Mouse (Mus musculus) right cerebral cortex, adult 2 months (tissue): ENCODE results near the gene Mdh1.
A peak's percentile ranks its signal among the peaks of the same experiment; 100 is the strongest.
"Not testable (repeated sequence)": the region's sequence is repeated elsewhere in the genome, so short reads cannot be mapped to it uniquely, and the experiment has no call there.

ENCODE experiments used
- DNase-seq, 2 experiments: peaks; one replicate each; pipeline ENCODE4 v3.0.0; 2021 to 2022; ENCODE audit warnings: low spot score in 2 of 2

Gene Mdh1

DNA sequence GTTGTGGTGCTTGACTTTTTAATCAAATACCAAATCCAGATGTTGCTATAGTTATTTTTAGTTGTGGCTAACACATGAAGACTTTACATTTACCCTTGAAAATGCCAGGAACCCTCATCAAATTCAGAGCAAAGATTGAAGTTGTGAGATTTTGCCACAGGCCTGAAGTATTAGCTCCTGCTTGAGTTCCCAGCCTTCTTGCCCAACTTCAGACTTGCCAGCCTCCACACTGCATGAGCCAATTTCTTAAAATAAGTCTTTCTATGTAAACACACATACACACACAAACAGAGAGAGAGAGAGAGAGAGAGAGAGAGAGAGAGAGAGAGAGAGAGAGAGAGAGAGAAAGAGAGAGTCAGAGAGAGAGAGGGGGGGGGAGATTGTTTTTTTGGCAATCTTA is 26.2 kb downstream of the Mdh1 start:
- no peak for DNase-seq

DNA sequence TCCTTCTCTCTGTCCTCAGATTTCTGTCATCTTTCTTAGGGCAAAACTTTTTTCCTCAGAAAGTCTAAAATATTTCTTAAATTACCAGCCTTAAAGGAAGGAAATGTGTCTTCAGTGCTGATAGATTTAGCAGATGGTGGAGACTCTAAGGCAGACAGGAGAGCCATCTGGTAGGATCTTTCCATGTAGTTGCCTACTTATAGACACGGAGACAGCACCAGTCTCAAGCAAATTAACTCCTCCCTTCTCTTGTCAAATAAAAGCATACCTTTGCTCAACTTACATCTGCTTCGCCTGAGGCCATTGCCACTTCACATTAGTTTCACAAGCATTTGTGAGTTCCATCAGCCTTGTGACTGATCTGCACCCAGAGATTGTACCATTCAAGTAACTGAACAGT is 27.1 kb downstream of the Mdh1 start:
- peak; percentile 25 to 52 for DNase-seq

DNA sequence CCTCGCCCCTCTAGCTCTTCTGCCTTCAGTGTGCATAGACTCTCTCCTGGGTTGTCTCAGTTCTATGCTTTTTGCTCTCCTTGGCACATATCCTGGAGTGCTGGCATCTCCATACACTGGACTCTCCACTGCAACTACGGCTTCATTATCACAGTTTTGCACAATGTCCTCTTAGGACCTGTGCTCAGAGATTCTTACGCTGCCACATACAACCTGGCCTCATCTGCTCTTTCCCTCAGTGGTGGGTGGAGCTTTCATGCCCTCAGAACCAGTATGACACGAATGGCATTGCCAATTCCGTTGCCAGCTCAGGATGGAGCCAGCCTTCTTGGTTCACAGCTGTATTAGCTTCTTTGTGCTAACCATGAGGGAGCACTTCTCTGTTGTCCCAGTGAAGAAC is 29.4 kb downstream of the Mdh1 start:
- DNase-seq = no peak

DNA sequence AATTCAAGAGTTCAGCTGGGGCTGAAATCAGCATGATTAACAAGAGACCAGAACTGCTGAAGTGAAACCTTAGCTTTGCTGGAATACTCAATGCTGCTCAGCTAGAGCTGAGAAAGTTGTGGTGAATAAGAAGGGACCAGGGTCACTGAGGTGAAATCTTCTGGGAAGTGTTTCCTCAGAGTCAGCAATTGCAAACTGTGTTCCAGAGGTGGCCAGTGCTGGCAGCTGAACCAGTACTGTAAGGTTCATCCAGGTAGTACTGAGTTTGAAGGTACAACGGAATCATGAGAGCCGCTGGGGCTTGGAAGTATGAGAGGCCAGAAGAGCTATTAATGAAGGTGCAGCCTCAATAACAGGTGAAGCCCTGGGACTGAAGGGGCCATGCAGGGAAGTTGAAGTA is 31.5 kb downstream of the Mdh1 start:
- no peak for DNase-seq

DNA sequence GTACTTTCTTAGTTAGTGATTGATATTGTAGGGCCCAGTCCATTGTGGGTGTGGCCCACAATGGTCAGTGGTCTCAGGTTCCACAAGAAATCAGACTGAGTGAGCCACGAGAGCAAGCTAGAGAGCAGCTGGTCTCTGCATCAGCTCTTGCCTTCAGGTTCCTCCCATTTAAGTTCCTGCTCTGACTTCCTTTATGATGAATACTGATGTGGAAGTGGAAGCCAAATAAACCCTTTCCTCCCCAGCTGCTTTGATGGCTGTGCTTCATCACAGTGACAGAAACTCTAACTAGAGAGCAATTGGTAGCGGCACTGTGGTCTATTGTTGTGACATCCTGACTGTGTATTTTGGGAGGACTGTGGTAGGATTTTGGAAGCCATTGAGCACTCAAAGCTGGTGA is 32.1 kb downstream of the Mdh1 start:
- no peak for DNase-seq

DNA sequence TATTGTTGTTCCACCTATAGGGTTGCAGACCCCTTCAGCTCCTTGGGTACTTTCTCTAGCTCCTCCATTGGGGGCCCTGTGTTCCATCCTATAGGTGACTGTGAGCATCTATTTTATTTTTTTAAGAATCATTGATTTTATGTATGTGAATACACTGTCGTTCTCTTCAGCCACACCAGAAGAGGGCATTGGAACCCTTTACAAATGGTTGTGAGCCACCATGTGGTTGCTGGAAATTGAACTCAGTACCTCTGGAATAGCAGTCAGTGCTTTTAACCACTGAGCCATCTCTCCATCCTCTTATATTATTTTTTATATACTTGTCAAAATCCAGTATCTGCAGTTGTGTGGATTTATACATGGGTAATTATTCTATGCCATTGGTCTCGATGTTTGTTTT is 41.3 kb downstream of the Mdh1 start:
- not testable (repeated sequence) for DNase-seq

DNA sequence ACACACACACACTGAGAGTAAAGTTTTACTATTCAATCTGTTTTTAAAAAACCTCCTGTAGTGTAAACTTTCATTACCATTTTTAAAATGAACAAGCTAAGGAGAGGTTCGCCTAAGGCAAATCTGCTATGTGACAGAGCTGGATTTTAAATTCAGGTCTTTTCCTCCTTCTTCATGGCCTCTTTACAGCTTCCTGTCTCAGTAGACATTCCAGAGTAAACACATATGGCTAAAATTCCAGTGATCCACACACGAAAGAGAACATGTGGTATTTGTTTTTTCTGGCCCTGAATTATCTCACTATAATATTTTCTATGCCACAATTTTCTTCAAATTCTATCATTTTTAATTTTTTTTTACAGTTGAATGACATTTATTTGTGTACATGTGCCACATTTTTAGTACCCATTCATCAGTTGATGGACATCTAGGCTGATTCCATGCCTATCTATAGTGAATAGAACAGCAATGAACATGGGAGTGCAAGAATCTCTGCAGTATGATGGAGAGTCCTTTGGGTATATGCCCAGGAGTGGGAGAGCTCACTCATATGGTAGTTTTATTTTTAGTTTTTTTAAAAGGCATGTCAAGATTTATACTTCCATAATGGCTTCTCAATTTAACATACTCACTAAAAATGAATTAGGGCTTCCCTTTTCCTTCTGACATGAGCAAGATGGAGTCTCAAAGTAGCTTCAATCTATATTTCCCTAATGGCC is 43.3 kb downstream of the Mdh1 start:
- no peak for DNase-seq

DNA sequence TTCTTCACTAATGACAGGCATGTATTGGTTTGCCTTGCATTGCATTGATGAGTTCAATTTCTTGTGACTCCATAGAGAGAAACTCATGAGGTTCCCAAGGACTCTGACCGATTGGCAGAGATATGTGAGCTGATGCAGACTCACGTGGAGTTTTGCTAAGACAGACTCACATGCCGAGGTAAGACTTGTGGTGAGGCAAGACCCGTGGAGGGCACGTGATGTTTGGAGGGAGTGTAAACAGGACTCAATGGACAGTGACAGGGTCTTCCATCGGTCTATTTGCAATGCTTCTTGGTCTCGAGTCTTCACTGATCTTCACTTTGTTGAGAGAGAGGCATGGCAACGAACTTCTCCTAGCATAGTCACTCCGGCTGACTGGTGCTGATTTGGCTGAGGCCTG is 54.4 kb downstream of the Mdh1 start:
- DNase-seq = no peak

DNA sequence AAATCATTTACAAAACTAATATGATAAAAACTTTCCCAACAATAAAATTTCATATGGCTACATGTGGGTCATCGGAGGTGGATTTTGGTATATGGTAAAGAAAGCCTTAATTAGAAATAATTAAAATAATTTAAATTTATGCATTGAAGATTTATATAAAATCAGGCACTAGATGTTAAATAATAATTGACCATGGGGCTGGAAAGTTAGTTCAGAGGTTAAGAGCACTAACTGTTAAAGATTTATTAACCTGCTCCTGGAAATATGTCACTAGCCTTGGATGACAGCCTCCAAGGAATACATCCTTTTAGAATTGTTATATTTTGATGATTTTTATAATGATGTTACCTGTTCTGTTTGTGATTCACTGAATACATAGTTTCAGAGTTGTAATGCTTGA is 55.8 kb downstream of the Mdh1 start:
- not testable (repeated sequence) for DNase-seq

DNA sequence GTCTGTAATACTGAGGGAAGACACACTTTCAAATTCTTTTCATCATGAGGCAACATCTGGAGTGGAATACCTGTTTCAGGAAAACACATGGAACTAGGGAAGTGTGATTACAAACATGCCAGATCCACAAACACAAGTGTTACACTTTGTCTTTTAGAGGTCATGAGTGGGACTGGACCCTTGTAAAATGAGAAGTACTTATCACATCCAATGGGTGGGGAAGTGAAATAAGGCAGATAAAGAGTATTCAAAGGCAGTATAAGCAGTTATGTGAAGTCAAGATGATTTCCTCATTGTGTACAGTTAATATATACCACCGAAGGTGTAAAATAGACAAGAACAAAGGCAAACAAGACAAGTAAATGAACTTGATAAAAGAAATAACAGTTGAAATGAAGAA is 61.6 kb downstream of the Mdh1 start:
- DNase-seq = not testable (repeated sequence)

DNA sequence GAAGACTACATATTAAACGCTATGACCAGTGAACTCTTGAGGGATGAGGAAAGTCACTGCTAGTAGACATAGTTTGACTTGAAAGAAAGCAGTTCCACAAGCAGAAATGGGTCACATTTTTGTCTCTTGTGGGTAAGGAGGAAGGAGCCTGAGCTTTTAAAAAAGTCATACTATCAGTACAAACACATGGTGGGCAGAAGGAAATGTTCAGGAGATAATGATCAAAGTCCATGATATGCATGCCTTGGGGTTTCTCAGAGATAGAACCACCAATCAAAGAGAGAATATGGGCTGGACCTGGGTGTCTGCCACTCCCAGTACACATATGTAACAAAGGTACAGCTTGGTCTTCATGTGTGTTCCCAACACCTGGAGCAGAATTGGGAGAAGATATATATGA is 63.5 kb downstream of the Mdh1 start:
- DNase-seq = not testable (repeated sequence)

DNA sequence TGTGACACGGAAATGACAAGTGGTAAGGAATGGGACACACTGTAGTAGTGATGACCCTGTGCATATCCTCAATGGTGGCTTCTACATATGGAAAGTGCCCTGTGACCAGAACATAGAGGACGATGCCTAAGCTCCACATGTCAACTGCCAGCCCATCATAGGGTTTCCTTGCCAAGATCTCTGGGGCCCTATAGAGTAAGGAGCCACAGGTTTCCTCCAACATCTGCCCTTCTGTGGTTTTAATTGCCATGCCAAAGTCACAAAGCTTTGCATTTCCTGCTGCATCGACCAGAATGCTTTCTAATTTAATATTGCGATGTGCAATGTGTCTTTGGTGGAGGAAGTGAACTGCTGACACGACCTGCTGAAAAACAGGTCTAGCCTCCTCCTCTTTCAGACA is 65.1 kb downstream of the Mdh1 start:
- not testable (repeated sequence) for DNase-seq
